21 mouse cellular contexts compared by ENCODE assay signal in genomic region chr13:47700556-47700955, GRCm38 (mm10).
DNase-seq lines count a peak whose midpoint lies in the region; TF ChIP-seq lines count a peak whose summit lies in the region.
"Had no signal": no experiment of that assay in that cellular context is flagged by ENCODE, and none has a peak within 500 bp of the region (broad histone marks: within the 10 kb centered on the region; RNA-seq: fewer than 3 reads in every experiment).

No protein-coding gene starts in this region.

- no peak for TF ChIP-seq CTCF in lung, adult 2 months (IDR thresholded peaks at IDR 0.05; ENCODE audit: insufficient read depth, low read length)

- peak; percentile 5 to 7 for DNase-seq in frontal cortex, postnatal 36 days (ENCODE audit: low spot score in 2 of 2)
- DNase-seq in frontal cortex, adult 2 months (ENCODE audit: extremely low spot score in 1 of 2, low spot score in 1 of 2) = no peak
- peak; percentile 4 for DNase-seq in lung, postnatal 10 days
- DNase-seq in lung, adult 2 months = no peak
- peak; percentile 92 for DNase-seq in Muller cell, postnatal 12 days (ENCODE audit: inconsistent ontology term)
- DNase-seq in adrenal gland, postnatal 4 days (ENCODE audit: low spot score in 2 of 2) = no peak
- DNase-seq: adrenal gland, adult 8-10 months; adrenal gland, postnatal 25 days; cerebellum, adult 18-20 months; cerebellum, adult 9-10 months; cerebellum, postnatal 14 days; forebrain, postnatal 0 days; gastrocnemius, postnatal 14 days; heart, adult 18-20 months; heart, postnatal 10 days; heart, postnatal 36 days; kidney, adult 18-20 months had no signal

- no peak for TF ChIP-seq POLR2A in lung, adult 2 months (IDR thresholded peaks at IDR 0.05; ENCODE audit: borderline replicate concordance, extremely low read depth, low read depth, low read length)

- no peaks in the 10 kb centered on the region for H3K4me1 ChIP-seq in lung, adult 2 months (ENCODE audit: control insufficient read depth, insufficient read depth, low read length)
- H3K4me1 ChIP-seq: embryonic facial prominence, embryonic 12.5 days; forebrain, embryonic 10.5 days; heart, embryonic 12.5 days; heart, embryonic 15.5 days had no signal

- WGBS in lung, adult 2 months = 66% methylated on average over 3 of the region's 3 CpGs

- H3K4me3 ChIP-seq in lung, adult 2 months (replicated peaks; ENCODE audit: extremely low read depth, low read depth, low read length) = no peak overlapping the region
- H3K4me3 ChIP-seq: embryonic facial prominence, embryonic 12.5 days; forebrain, embryonic 10.5 days; heart, embryonic 12.5 days; heart, embryonic 15.5 days had no signal

Comparison
In these comparisons a context has a peak if more than half of its experiments do, and no peak if none do; other contexts are left out.
1. DNase-seq: peak in frontal cortex, postnatal 36 days (2 of 2), lung, postnatal 10 days (single experiment) and Muller cell, postnatal 12 days (single experiment); none in frontal cortex, adult 2 months (0 of 2), lung, adult 2 months (single experiment) and adrenal gland, postnatal 4 days (0 of 2).